Mouse (Mus musculus) stomach, postnatal 0 days (tissue): Measurements from ENCODE around the gene Auts2.

Experiments
- CTCF ChIP-seq: IDR thresholded peaks from 2 replicates; pipeline ENCODE4 v1.5.1; 2016; ENCODE audit warnings: antibody characterized with exemption, low read depth, mild to moderate bottlenecking, moderate library complexity
- EP300 ChIP-seq: optimal IDR thresholded peaks from 2 replicates; pipeline ENCODE3; 2016; ENCODE audit warnings: antibody characterized with exemption

GRCm38 (mm10) chr5:131600325-131601125 is 942.6 kb downstream of the Auts2 start:
- TF ChIP-seq CTCF (no peak), EP300 (no peak)
